Mouse (Mus musculus): Measurements from ENCODE around the gene Gm47969. TPM values are rescaled to one million over a fixed set of nuclear protein-coding genes. Genes with fewer than 3 reads are reported as not detected.

Gene Gm47969
- polyA plus RNA-seq, 1 experiment from 2014 or later = not detected

- WGBS = 54% methylated on average over 6 of the region's 6 CpGs
- Histone ChIP-seq H3K9ac (no peak overlapping the region), H3K9me3 (no peaks in the 10 kb centered on the region), H3K27ac (no peak overlapping the region), H3K36me3 (no peaks in the 10 kb centered on the region), H3K4me1 (no peaks in the 10 kb centered on the region), H3K27me3 (no peaks in the 10 kb centered on the region), H3K4me2 (replicated peaks) (no peak overlapping the region), H3K4me3 (no peak overlapping the region)
- no peak for ATAC-seq (ENCODE audit: insufficient number of reproducible peaks, insufficient read depth, low FRiP score, low TSS enrichment)
These were observed 32.3 kb downstream of the Gm47969 start for GRCm38 (mm10) chr1:83077016-83077415.

GRCm38 (mm10) chr1:83084790-83085189 is 40.1 kb downstream of the Gm47969 start:
- H3K36me3 ChIP-seq = no peaks in the 10 kb centered on the region
- H3K4me2 ChIP-seq (replicated peaks) = no peak overlapping the region
- WGBS = 84% methylated on average over 2 of the region's 2 CpGs
- no peak overlapping the region for H3K27ac ChIP-seq
- H3K27me3 ChIP-seq = no peaks in the 10 kb centered on the region
- no peak overlapping the region for H3K4me3 ChIP-seq
- ATAC-seq (ENCODE audit: insufficient number of reproducible peaks, insufficient read depth, low FRiP score, low TSS enrichment) = no peak
- H3K9me3 ChIP-seq = no peaks in the 10 kb centered on the region
- no peaks in the 10 kb centered on the region for H3K4me1 ChIP-seq
- H3K9ac ChIP-seq = no peak overlapping the region

- H3K4me3 ChIP-seq = no peak overlapping the region
- no peaks in the 10 kb centered on the region for H3K27me3 ChIP-seq
- WGBS = 51% methylated on average over 3 of the region's 3 CpGs
- H3K36me3 ChIP-seq = no peaks in the 10 kb centered on the region
- H3K9me3 ChIP-seq = no peaks in the 10 kb centered on the region
- no peak overlapping the region for H3K27ac ChIP-seq
- H3K9ac ChIP-seq = no peak overlapping the region
- ATAC-seq (ENCODE audit: insufficient number of reproducible peaks, insufficient read depth, low FRiP score, low TSS enrichment) = no peak
- H3K4me2 ChIP-seq (replicated peaks) = no peak overlapping the region
- H3K4me1 ChIP-seq = no peaks in the 10 kb centered on the region
These were observed 46.5 kb downstream of the Gm47969 start for GRCm38 (mm10) chr1:83091268-83091667.

Other genes with a start within 250 kb of the Gm47969 start
- gene Agfg1, start 205.4 kb upstream of the Gm47969 start, polyA plus RNA-seq (2016; fragmentation: Nextera tagmentation; extraction: Ambion mirVana) = 38.9 and 39.5 TPM in 2 replicates
- 0.39 TPM in 1 of 2 replicates, not detected in the other for gene A030005L19Rik, start 131.6 kb upstream of the Gm47969 start, polyA plus RNA-seq (2016; fragmentation: Nextera tagmentation; extraction: Ambion mirVana)
- gene A030014E15Rik, start 120.0 kb upstream of the Gm47969 start, polyA plus RNA-seq (2016; fragmentation: Nextera tagmentation; extraction: Ambion mirVana) = not detected in 2 replicates
- gene Gm6217, start 113.5 kb upstream of the Gm47969 start, polyA plus RNA-seq (2016; fragmentation: Nextera tagmentation; extraction: Ambion mirVana) = not detected in 2 replicates
- gene A030003K21Rik, start 101.5 kb upstream of the Gm47969 start, polyA plus RNA-seq (2016; fragmentation: Nextera tagmentation; extraction: Ambion mirVana) = not detected in 2 replicates
- not detected in 2 replicates for gene Gm7544, start 88.9 kb upstream of the Gm47969 start, polyA plus RNA-seq (2016; fragmentation: Nextera tagmentation; extraction: Ambion mirVana)
- not detected in 2 replicates for gene Gm47955, start 84.6 kb upstream of the Gm47969 start, polyA plus RNA-seq (2016; fragmentation: Nextera tagmentation; extraction: Ambion mirVana)
- not detected in 2 replicates for gene Gm47959, start 44.4 kb upstream of the Gm47969 start, polyA plus RNA-seq (2016; fragmentation: Nextera tagmentation; extraction: Ambion mirVana)
- gene Slc19a3, start 6.5 kb upstream of the Gm47969 start, polyA plus RNA-seq (2016; fragmentation: Nextera tagmentation; extraction: Ambion mirVana) = 0.20 and 0.32 TPM in 2 replicates
- gene Krtap28-10, start 2.5 kb upstream of the Gm47969 start, polyA plus RNA-seq (2016; fragmentation: Nextera tagmentation; extraction: Ambion mirVana) = not detected in 2 replicates
- not detected in 2 replicates for gene A030005K14Rik, start 14.4 kb downstream of the Gm47969 start, polyA plus RNA-seq (2016; fragmentation: Nextera tagmentation; extraction: Ambion mirVana)
- gene Krtap28-13, start 16.0 kb downstream of the Gm47969 start, polyA plus RNA-seq (2016; fragmentation: Nextera tagmentation; extraction: Ambion mirVana) = not detected in 2 replicates
- gene Ccl20, start 71.8 kb downstream of the Gm47969 start, polyA plus RNA-seq (2016; fragmentation: Nextera tagmentation; extraction: Ambion mirVana) = 0.22 TPM in 1 of 2 replicates, not detected in the other
- gene Daw1, start 114.8 kb downstream of the Gm47969 start, polyA plus RNA-seq (2016; fragmentation: Nextera tagmentation; extraction: Ambion mirVana) = 0.12 TPM in 1 of 2 replicates, not detected in the other

Data from embryonic facial prominence, embryonic 12.5 days (tissue).